Mouse (Mus musculus): ENCODE results near the gene Cnbd2.

Gene Cnbd2

DNA sequence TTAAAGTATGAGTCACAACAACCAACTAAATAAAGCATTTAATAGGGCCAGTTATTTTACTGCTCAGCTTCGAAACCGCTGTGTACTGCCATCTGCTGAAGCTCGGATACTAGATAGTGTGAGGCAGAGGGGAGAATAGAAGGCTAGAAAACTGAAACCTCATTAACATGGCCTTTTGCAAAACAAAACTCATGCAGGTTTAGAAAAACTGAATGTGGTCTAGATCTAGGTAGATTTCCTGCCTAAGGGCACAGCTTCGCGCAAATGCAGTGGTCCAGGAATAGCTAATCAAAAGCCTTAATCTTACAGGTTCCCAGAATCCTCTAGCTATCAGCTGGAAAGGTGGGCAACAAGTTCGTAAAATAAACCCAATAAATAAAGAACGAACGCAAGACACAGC is 658 bp upstream of the Cnbd2 start:
- no peak for DNase-seq (ENCODE audit: low read depth in 1 of 2, low spot score in 2 of 2)

DNA sequence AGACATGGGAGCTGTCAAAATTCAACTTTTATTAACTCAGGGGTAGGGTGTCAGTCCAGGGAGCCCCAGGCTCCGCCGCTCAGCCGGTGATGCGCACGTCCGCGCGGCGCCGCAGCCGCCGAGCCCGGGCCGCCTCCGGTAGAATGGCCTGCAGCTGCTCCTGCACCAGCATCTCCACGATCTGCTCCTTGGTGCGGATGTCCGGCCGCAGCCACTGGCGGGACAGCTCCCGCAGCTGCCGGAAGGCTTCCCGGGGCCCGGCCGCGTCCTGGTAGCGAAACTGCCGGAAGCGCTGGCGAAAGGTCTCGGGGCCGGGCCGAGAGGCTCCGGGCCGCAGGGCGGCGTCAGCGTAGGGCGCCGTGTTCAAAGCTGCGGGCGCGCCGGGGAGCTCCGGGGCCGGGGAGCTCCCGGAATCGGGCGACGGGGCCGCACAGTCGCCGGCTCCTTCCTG is 233 bp upstream of the Cnbd2 start:
- peak in 1 of 2 experiments; percentile 52 for DNase-seq (ENCODE audit: low read depth in 1 of 2, low spot score in 2 of 2)

DNA sequence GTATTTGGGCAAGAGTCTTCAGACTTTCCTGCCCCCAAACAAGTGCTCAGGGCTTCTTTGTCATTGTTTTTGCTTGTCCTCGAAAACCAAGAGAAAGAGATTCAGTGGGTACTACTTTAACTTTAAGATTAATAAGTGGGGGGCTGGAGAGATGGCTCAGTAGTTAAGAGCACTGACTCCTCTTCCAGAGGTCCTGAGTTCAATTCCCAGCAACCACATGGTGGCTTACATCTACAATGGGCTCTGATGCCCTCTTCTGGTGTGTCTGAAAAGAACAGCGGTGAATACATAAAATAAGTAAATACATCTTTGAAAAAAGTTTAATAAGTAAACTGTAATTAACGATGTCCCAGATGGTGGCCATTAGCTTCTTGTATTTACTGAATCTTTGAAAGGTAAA is 1.1 kb downstream of the Cnbd2 start:
- no peak for DNase-seq (ENCODE audit: low read depth in 1 of 2, low spot score in 2 of 2)

DNA sequence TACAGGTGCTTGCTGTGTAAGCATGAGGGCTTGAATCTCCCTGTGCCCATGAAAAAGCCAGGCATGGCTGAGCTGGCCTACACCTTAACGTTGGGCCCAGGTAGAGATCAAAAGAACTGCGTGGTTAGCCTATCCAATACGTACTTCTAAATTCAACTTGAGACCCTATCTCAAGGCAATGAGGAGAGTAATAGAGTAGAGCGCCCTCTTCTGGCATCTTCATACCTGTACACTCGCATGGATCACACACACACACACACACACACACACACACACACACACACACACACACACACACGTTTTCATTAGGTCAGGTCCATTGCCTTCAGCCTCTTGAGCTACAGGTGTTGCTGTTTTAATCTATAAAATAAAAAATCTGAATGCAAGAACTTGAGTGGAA is 2.7 kb downstream of the Cnbd2 start:
- DNase-seq (ENCODE audit: low read depth in 1 of 2, low spot score in 2 of 2), result no peak

DNA sequence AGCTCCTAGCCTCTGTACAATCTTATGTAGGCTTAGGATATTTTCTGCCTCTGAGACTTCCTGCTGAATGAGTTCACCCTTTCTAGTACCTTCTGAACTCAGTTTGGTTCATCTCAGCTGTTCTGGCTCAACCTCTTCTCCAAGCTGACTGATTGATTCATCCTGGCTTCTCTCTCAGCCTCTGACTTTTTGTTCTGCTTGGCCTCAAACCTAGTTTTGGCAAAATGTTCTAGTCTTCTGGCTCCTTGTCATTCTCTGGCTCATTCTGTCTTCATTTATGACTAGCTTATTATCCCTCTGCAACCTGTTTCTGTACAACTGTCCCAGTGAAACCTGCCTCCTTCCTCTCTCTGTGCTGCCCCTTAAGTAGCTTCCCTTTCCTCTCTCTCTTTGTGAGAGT is 6.4 kb downstream of the Cnbd2 start:
- DNase-seq (ENCODE audit: low read depth in 1 of 2, low spot score in 2 of 2), result no peak

DNA sequence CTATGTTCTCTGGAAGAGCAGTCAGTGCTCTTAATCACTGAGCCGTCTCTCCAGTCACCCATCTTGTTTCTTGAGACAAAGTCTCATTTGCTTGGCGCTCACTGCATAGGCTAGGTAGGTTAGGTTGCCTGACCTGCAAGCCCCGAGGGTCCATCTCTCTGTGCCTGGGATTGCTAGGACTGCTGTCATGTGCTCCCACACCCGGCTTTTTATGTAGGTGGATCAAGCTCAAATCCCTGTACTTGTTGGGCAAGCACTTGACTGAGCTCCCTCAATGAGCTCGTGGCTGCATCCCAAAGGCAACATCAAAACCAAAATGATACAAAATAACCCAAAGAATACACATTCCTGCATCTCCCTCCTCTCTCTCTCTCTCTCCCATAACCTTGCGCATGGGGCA is 9.4 kb downstream of the Cnbd2 start:
- no peak for DNase-seq (ENCODE audit: low read depth in 1 of 2, low spot score in 2 of 2)

DNA sequence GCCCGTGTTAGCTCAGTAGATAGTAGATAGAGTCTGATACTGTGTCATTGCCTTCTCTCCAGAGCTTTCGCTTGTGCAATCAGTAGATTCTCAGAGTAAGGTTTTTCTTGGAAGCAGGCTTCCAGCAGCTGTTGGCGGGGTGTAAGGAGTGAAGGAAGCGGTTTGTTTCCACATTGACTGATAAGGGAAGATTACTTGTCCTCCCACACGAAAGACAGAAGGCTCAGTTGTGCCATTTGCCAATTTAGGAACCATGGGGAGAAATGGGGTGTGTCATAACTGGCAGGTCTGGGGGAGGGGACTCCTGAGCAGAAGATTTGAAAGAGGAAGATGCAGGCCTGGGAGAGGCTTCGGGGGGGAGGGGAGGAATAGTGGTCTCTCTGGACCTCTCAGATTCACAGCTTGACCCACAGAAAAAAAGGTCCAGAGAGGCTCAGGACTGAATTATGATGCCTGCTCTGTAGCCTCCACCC is 12.1 kb downstream of the Cnbd2 start:
- no peak for DNase-seq (ENCODE audit: low read depth in 1 of 2, low spot score in 2 of 2)

DNA sequence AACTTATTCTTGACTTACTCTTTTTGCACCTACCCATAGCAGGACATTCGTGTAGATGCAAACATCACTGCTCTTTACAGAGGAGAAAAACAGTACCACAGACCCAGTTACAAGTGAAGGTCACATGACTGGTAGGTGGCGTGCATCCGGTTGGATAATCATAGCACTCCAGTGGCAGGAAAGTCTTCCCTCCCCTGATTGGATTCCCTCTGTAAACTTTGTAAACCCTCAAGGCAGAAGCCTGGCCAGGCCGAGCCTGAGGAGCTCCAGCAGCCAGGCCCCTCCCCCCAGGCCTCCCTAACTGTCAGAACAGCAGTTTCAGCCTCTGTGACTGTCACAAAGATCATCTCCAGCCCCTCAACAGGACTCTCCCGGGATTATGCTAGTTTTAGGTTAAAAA is 12.6 kb downstream of the Cnbd2 start:
- no peak for DNase-seq (ENCODE audit: low read depth in 1 of 2, low spot score in 2 of 2)

DNA sequence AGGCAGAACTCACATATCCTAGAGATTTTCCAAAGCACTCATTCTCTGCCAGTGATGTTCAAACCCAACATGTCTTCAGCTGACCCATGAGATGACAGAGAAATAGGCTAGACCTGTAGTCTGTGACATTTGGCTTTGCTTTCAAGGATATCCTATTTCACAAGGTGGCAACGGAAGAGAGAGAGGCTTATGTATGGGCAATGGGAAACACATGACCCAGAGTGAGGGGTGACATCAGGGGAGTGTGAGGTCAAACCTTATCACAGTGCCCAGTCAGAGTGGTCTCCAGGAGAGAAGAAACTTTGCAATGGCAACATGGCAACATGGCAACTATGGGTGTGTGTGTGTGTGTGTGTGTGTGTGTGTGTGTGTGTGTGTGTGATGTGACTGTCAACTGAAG is 18.6 kb downstream of the Cnbd2 start:
- no peak for DNase-seq (ENCODE audit: low read depth in 1 of 2, low spot score in 2 of 2)

DNA sequence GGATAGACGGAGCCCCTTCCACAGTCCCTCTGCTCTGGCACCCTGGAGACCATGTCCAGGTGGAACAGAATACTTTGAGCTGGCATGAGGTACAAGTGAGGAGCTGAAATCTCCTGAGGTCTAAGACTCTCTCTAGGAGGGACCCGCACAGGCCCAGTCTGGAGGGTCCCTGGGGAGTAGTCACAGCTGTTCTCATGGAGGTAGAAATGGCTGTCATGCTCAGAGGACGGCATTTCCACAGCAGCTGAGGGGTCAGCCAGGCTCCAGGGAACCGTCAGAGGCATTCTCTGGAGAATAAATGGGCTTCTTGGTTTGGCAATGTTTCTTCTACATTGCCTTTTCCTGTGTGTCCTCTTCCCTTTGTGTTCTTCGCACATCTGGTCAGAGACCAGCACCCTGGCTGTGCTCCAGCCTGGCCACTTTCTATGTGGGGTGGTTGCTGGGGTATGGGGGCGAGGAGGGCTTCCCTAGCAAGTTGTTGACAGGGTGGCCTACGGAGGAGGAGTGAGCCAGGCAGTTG is 19.4 kb downstream of the Cnbd2 start:
- DNase-seq (ENCODE audit: low read depth in 1 of 2, low spot score in 2 of 2), result no peak

DNA sequence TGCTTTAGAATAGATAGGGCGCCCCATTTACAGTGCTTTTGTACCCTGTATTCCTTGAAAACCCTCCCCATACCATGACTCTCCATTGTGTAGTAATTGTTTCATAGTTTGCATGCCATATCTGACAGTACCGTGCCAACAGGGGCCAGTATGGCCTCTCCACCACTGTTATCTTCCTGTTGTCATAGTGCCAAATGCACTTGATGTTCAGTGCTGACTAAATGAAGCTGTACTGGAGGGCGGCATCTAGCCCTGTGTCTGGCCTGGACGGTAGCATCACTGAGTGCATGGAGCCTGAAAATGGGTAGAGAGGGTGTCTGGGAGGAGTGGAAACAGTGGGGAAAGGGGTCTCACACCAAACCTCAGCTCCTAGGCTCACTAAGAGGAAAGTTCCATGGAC is 28.0 kb downstream of the Cnbd2 start:
- DNase-seq (ENCODE audit: low read depth in 1 of 2, low spot score in 2 of 2), result no peak

DNA sequence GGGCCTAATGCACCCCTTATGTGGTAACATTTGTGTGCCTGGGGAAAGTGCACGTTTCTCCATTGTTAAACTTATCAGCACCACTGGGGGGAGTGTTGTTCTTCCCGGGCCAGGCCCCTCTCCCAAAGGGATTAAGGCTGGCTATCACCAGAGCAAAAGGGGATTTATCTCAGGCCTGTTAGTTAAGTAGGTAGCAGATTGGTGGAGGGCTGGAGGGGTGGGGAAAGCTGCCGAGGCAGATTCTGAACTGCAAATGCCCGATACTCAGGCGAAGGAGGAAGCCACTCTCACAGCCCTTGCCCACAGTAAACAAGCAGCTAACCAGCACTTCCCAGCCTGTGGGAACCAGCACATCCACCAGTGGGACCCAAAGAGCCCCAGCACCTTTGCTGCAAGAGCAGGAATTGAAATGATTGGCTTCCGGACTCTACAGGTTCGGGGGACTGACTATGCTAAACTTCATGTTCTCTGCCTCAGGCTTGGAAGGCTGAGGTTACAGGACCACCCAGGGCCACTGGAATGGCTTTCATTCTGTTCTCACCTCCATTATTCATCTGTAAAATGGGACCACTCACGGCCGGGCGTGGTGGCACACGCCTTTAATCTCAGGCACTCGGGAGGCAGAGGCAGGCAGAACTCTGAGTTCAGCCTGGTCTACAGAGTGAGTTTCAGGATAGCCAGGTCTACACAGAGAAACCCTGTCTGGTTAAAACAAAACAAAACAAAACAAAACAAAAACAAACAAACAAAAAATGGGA is 32.9 kb downstream of the Cnbd2 start:
- no peak for DNase-seq (ENCODE audit: low read depth in 1 of 2, low spot score in 2 of 2)

DNA sequence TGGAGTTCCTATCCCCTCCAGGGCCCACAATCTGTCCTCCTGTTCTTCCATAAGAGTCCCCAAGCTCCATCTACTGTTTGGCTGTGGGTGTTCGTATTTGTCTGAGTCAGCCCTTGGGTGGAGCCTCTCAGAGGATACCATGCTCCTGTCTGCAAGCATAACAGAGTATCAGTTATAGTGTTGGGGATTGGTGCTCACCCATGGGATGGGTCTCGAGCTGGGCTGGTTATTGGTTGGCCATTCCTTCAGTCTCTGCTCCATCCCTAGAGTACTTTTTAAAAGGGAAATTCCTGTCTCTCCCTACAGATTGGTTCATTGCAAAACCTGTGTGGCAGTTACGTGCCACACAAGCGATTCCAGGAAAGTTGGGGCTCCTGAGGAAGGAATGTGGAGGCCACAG is 36.7 kb downstream of the Cnbd2 start:
- DNase-seq (ENCODE audit: low read depth in 1 of 2, low spot score in 2 of 2), result no peak

DNA sequence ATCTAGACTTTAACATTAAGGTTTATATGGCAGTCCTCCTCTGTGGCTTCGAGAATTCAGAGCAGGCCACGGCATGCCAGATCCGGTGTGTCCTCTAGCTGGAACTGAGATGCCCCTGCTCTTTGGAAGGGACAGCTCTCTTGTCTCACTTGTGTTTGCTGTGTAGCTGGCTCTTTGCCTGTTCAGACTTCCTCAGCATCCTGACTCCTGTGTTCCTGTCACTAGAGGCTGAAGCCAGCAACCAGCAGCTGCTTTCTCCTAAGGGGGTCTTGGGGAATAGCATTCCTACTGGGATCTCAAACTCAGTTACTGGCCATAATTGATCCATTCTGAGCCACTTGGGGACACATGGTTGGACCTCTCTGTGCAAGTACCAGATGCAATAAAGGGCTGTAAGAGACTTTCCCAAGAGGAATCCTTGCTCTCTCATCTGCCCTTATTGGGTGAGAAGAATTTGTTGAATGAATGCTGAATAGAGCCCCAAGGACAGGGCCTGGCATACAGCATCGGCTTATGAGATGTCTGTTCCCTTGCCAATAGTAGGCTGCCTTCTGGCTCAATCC is 37.3 kb downstream of the Cnbd2 start:
- DNase-seq (ENCODE audit: low read depth in 1 of 2, low spot score in 2 of 2), result no peak

DNA sequence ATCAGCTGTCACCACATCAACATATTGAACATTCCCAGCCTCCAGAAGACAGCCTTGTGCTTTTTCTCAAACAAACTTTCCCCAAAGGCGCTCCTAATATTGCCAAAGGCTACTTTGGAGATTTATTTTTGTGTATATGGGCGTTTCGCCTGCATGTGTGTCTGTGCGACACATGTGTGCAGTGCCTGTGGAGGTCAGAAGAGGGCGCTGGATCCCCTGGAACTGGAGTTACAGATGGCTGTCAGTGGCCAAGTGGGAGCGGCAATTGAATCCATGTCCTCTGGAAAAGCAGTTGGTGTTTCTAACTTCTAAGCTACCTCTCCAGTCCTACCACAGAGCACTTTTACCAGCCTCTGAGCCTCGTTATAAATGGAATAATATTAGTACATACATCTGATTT is 39.1 kb downstream of the Cnbd2 start:
- no peak for DNase-seq (ENCODE audit: low read depth in 1 of 2, low spot score in 2 of 2)

DNA sequence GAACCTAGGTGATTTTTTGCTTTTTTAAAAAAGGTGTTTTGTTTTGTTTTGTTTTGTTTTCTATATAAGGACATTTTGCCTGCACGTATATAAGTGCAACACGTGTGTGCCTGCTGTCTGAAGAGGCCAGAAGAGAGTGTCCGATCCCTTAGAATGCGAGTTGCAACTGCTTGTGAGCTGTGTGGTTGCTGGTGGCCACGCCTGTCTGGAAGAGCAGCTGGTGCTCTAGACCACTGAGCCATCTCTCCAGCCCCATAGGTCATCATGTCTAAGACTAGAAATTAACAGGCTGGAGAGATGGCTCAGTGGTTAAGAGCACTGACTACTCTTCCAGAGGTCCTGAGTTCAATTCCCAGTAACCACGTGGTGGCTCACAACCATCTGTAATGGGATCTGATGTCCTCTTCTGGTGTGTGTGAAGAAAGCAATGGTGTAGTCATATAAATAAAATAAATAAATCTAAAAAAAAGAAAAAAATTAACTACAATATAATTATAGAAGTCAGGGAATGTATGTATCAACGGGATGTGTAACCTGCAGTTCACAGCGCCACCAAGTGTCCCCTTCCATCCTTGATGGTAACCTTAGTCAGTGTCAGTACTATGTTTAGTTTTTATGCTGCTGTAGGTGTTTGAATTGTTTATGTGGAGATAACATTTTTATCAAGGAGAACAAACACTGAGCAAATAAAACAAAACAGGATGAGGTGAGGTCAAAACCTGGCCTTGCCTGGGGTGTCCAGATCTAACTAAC is 40.5 kb downstream of the Cnbd2 start:
- no peak for DNase-seq (ENCODE audit: low read depth in 1 of 2, low spot score in 2 of 2)

DNA sequence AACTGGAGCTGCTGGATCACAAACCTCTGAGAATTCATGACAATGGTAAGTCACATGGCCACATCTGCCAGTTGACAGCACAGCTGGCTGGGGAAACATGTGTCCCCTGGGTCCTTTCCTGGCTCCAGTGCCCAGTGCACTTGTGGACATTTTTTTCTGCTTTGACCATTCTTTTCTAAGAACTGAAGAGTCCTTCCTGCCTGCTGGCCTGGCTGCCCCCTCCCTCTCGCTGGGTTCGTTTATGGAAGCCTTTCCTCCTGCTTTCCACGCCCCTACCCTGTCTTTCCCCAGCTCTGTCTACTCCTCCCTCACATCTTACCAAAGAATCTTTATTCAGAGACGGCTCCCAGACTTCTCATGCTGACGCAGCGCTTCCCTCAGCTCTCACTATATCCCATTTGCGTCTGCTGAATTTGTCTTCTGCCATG is 41.2 kb downstream of the Cnbd2 start:
- DNase-seq (ENCODE audit: low read depth in 1 of 2, low spot score in 2 of 2), result no peak

DNA sequence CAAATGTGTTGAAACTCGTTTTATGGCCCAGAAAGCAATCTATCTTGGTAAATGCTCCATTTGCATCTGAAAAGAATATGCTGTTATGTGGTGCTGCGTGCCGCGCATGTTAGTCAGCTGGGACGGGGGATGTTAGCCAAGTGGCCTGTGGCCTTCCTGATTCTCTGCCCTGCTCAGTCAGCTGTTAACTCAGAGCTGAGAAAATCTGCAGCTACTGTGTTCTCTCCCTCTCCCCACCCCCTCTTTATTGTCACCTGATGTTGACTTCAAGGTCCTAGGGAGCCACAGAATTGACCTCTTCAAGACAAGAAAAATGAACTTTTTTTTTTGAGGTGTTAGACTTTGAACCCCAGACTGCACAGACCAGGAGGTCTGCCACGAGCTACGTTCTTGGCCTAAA is 43.9 kb downstream of the Cnbd2 start:
- no peak for DNase-seq (ENCODE audit: low read depth in 1 of 2, low spot score in 2 of 2)

DNA sequence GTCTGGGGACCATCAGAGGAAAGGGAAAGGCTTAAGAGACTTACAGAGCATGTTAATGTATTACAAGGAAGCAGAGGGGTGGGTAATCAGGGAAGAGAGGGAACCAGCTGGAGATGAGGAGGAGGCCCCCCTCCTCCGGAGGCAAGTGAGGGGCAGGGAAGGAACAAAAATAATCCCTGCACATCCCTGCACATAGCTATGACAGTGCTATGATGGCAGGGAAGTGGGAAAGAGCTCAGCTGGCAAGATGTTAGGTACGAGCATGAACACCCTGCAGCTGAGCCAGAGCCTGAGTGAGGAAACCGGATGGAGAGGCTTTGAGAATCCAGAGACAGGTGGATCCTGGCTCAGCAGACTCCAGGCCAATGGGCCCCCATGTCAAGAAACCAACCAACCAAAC is 56.4 kb downstream of the Cnbd2 start:
- DNase-seq (ENCODE audit: low read depth in 1 of 2, low spot score in 2 of 2), result no peak

DNA sequence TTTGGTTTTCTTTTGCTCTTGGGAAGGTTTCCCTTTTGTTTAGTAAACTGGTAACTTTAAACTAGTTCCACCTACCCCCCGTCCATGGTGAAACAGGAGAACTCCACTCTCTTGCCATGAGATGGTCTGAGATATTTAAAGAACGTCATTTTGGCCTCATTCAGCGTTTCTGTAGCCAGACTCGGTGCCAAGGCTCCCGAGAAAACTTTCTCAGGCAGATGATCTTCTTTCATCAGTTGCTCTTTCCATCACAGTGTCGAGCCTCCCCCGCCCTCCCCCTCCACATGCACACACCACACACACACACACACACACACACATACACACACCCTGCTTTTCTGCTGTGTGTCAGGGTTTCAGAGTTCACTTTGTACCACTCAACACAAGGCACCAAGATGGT is 58.8 kb downstream of the Cnbd2 start:
- no peak for DNase-seq (ENCODE audit: low read depth in 1 of 2, low spot score in 2 of 2)

DNA sequence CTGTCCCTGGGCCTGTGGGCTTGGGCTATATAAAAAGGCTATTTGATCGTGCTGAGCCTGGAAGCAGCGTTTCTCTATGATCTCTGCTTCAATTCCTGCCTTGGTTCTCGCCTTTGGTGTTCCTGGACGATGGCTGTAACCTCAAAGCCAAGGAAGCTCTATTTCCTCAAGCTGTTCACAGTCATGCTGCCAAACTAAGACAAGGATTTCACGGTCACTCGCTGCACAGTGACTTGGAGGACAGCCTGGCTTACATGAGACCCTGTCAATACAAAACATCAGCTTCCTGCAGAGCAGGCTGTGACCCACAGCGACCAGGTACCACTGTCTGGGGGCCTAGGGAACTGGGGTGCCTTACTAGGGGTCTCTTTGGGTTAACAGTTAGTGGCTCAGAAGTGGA is 64.9 kb downstream of the Cnbd2 start:
- DNase-seq (ENCODE audit: low read depth in 1 of 2, low spot score in 2 of 2), result no peak

DNA sequence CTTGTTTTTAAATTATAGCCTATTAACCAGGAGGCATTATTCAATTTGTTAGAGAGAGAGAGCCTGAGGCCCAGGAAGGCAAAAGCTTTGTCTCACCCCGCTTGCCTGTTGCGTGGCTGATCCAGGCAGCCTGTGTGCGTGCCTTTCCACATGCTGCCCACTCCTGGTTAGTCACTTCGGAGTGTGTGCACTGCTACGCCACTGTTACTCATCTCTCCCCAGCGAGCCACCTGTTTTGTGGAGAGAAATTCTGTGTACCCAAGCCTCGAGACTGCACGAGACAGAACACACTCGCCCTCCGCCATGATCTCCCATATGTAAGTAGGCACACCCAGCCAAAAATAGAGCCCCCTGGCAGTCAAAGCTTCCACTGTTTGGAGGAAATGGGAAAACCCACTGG is 67.8 kb downstream of the Cnbd2 start:
- DNase-seq (ENCODE audit: low read depth in 1 of 2, low spot score in 2 of 2), result no peak
